Mouse (Mus musculus) heart, postnatal 14 days (tissue): ENCODE data around the gene Cd99l2. TPM values are rescaled to one million over a fixed set of nuclear protein-coding genes. Genes with fewer than 3 reads are reported as not detected.

ENCODE experiments used
- DNase-seq, 2 experiments: peaks; one replicate each; pipeline ENCODE4 v3.0.0; 2021 to 2022
- intact Hi-C: fragments of 180-260 bp; cut with DNase I; formaldehyde crosslinking; loops from one replicate; pipeline ENCODE4 v1.15.1; 2025
- total RNA-seq, 2 experiments: library from RNA; stranded (reverse); gene quantifications; 2 replicates each; pipeline ENCODE4 v1.2.3; 2021

Cd99l2 gene
- total RNA-seq, 2 experiments from 2014 or later, result 48.6 to 53.6 TPM

DNA sequence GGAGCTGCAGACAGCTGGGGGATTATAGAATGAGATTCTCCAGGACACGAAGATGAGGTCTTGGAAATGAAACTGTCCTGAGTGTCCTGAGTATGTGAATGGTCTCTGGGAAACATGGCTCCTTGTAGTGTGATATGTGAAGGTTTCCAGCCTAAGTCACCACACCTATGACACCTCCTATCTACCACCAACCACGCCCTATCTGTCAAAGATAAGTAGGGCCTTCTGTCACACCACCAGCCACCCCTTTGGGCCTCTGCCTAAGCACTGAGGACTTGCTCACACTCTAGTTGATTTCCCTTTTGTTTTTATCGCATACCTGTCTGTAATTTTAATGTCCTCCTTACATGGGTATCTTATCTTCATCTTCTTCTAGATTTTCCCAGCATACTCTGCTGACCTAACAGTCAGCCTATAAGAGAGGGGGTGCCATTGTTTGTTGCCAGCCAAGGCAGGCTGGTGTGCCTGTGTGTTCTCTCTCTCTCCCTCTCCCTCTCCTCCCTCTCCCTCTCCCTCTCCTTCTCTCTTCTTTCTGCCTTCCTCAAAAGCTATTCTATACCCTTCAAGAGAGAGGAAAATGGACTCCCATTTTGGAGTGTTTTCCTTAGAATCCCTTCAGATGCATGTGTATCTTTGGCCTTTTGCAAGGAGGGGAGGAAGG is 18.2 kb downstream of the Cd99l2 start:
- intact Hi-C loops, result no loop called here
- no peak for DNase-seq

DNA sequence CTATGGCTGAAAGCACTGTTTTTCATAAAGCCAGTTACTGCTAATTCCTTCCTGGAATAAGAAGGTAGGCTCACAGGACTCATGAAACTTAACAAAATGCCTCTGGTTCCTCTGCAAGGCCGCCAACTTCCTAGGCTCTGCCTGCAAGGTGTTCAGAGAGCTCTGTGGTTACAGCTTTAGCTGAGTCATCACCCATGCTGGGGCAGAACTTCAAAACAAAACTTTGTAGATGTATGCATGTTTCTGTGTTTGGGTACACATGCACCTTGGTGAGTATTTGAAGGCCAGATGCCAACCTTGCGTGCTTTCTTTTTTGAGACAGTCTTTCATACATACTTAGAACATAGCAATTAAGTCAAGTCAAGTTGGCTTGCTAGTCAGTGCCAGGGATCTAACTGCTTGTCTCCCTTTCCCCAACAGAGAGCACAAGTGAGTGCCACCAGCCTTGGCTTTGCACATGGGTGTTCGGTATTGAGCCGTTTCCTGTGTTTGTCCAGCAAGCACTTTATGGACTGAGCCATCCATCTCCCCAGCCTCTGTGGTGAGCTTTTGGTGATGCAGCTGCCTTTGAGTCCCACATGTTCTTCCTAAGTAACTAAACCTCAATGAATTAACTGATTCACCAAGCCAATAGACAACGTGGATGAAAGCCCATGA is 23.9 kb downstream of the Cd99l2 start:
- DNase-seq, result no peak
- intact Hi-C loops, result no loop called here

DNA sequence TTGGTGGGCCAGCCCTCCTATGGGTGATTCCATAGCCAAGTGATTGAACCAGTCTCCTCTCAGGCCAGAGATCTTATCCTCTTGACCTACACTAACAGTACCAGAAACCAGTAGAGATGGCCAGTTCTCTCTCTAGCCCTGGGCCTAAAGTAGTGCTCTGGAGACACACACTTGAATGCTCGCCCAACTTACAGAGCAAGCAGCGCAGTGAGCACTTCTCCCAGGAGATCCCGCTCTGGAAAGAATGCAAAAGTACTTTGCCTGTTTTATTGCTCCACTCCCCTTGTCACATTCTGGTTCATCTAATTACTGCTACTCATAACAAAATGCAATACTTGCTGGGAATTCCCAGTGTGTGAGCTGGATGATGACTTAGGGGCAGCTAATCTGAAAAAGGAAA is 25.2 kb downstream of the Cd99l2 start:
- intact Hi-C loops, result no loop called here
- DNase-seq, result peak; percentile 3 to 19

DNA sequence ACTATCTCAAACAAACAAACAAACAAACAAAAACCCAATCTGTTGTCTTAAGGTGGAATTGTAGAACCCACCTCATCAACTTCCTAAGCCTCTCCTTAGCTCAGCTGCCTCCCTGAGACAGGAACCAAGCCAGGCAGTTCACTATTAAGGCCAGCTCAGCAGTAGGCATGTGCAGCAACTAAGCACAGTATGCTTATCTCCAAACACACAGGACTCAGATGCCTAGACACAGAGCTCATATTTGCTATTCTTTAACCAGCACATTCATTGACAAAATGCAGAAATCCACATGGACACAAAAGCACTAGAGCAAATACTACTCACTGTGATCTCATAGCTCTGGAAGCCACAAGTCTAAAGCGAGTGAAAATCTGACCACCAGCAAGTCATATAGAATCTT is 27.2 kb downstream of the Cd99l2 start:
- intact Hi-C loops, result no loop called here
- no peak for DNase-seq

DNA sequence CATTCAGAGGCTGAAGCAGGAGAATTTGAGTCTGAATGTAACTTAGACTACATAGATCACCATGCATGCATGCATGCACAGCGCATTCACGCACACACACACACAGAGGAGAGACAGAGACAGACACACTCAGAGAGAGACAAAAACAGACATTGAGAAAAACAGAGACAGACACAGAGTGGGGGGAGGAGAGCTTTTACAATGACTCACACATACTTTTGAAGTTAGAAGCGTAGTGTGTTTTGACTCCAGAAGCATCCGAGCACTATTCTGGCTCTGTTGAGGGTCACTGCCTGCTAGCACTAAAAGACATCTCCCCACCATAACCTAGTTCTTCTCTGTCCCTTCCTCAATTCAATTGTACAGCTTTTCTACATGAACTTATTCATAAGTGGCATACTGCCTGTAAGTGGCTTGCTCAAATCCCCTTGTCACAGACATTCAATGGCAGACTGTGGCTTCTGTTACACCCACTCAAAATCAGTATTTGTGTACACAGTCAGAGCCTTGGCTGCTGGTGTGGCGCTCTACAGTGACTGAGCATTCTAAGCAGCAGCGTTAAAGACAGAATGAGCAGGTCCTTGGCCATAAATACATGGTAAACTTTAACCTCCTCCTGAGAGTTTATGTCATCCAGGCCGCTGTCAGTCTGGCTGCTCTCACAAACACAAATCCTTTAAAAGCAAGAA is 28.4 kb downstream of the Cd99l2 start:
- DNase-seq, result no peak
- intact Hi-C loops, result no loop called here

DNA sequence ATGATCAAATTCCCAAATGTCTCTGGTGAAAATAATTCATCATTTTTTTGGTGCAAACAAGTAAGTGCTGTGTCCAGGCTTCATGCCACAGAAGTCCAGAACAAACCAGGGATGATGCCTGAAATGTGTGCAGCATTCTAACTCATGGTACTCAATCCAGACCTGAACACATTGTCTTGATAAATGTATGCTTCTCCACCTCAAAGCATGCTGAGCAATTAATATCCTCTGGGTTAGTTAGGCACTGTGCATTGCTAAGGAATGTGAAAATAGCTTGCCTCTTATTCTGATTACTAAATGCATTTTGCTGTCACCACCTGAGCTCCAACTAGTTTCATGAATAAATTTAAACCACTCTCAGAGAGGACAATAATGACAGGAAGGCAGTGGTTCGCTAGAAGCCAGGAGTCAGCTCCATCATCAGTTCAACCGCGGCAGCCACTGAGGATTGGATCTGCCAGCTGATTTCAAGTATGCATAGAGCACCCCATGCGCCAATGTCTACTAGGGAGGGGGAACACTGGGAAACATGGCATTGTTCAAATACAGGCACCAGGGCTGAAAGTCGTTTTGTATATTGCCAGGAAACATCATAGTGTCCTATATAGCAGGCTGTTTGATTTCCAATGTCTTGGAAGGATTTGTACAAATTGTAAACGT is 36.4 kb downstream of the Cd99l2 start:
- no peak for DNase-seq
- intact Hi-C loops, result no loop called here

DNA sequence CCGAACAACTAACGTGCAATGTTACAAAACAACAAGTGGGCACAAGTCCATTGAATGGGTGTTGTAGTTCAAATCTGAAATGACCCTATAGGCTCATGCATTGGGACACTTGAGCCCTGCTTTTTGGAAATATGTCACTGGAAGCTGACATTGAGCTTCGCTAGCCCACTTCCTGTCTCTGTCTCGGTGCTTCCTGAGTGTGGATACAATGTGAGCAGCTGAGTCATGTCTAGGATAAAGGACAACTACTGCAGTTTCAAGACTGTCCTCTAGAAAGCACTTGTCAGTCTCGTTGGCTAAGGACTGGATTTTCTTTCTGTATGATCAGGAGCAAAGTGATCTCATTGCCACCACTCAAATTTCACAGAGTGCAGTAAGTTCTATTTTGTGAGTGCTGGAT is 49.7 kb downstream of the Cd99l2 start:
- DNase-seq, result no peak
- intact Hi-C loops, result no loop called here

DNA sequence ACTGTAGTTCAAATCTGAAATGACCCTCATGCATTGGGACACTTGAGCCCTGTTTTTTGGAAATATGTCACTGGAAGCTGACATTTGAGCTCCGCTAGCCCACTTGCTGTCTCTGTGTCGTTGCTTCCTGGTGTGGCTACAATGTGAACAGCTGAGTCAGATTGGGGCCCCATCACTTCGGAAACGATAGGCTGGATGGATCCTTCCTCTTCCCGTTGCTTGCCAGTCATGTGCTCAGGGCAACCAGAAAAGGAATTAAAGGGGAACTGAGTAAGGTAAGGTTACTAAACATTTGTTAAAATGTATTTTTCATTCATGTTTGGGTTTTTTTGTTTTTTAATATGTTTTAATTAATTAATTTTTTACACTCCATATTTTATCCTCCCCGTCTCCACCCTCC is 53.2 kb downstream of the Cd99l2 start:
- no peak for DNase-seq
- intact Hi-C loops, result no loop called here

DNA sequence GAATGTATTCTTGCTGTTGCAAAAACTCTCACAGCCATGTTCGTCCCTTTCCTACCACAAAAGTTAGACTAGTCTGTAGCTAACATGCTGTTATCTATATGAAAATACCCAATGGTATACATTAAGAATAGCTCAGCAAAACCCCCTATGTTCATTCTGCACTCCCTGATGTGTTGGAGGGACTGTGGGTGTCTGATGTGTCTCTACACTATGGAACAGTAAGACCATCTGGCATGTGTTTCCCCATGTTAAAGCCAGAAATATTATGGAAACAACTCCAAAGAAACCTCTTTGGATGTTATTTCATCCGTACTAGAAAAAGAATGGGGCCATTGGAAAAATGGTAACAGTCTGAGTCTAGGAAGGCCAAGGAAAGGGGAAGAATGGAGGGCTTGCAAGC is 57.1 kb downstream of the Cd99l2 start:
- DNase-seq, result no peak
- intact Hi-C loops, result no loop called here

DNA sequence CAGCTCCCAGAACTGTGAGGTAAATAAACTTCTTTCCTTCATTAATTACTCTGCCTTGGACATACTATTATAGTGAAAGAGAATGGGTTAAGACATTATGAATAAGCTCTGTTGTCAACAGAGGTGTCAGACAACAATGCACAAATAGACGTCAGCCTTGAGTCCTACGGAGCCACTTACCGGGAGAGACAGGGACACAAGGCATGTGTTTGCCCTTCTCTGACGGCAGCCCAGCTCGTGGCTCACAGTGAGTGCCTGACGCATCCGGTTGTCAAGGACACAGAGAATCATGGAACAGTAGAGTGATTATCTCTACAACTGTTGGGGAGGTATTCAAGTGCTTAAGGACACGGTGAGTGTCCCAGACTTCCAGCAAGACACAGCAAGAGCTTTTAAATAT is 57.8 kb downstream of the Cd99l2 start:
- DNase-seq, result no peak
- intact Hi-C loops, result no loop called here

DNA sequence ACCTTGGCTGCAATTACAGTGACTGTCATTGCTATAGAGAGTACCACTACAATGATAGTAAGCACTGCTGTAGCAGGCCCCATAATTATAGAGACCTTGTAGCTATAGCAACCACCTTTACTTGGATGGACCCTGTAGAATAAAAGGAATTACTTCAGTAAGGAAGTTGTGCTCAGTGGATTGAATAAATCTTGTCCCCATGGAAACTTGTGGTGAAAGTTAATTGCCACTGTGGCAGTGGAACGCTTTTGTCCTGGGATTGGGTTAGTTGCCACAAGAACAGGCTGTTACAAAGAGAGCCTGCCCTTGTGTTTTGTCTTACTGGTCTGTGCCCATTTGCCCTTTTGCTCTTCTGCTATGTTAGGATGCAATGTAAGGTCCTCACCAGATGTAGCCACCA is 58.2 kb downstream of the Cd99l2 start:
- intact Hi-C loops, result no loop called here
- DNase-seq, result no peak

DNA sequence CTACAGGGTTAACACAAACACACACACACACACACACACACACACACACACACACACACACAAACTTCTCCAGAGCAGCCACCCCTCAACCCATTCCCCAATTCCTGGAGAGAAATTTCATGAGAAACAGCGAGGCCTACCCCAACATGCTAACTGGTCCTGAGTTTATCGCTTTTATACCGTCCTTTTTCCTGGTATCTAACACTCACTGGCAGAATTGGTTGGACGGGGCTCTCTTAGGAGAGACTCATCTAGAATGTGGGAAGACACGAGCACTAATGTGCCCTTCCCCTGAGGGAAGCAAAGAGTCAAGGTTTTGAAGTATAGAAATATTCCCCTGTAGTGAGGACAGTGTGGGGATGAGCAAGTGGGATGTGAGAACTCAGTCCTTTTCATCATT is 61.7 kb downstream of the Cd99l2 start:
- intact Hi-C loops, result no loop called here
- DNase-seq, result no peak

DNA sequence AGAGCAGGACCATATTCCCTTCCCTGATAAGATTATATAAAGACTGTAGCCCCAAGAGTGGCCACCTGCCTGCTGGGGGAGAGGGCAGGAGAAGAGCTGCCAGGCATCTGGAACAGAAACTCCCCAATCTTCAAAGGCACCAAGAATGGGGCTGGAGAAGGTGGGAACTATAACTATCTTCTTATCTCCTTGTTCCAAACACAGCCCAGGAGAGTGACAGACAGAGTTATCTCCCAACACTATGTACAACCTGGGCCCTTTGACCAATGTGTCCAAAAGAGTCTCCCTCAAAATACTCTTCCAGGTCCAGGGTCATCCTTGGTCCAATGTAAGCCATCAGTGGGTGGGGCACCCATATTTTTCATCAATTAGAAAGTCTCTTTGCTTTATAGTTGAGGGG is 65.2 kb downstream of the Cd99l2 start:
- intact Hi-C loops, result loop anchor here (5.0 kb wide), 1 partner anchor 130 kb away; the partner anchor contains the start of gene Hmgb3
- no peak for DNase-seq

DNA sequence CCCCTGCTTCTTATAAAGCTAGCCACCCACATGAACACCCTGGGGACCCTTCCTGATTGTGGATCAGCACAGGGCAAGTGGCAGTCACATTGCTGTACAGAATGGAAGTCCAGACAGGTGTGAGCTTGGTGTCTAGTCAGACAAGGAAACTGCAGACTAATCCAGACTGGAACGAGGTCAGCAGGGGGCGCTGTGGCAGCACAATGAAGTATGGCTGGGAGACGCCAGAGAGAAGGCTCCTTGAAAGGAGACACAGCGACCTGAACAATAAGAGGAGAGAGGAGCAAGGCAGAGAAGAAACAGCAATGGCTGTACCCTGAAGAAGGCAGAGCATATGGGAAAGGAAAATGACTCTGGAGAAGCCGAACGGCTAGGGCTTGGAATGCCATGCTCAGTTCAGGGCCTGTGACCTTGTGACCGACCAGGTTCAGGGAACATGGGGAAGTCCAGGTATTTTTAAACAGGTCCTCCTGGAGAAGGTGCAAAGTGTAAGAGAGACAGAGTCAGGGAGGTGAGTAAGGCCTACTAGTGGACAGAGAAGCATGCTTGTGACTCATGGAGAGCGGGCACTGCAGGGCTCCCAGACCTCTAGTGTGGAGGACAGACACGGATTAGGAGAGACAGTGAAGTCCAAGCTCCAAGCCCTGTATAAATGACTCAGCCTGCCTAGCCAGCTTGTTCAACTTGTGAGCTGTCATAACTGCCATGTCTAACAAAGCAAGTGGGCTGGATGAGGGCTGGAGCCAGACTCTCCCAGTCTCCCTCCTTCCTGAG is 66.7 kb downstream of the Cd99l2 start:
- intact Hi-C loops, result loop anchor here (1.0 to 5.0 kb wide), 2 partner anchors 131 to 175 kb away; partner anchors contain the start of gene Hmgb3
- peak; percentile 80 to 87 for DNase-seq

DNA sequence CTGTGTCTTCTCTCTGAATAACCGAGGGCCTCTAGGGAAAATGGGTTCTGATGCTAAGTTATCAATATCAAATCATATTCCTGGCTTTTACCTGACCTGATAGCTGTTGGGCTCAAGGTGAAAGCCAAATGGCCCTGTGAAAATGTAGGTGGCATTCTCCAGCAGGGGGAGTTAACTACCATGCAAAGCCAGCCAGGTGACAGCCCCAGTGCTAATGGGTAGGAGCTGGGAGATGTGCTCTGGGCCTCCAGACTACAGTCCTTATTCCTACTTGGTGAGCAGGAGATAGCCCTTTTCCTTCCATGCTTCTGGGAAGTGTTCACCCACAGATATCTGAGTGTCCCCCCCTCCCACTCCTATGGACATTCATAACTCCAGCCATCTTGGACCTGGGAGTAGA is 67.8 kb downstream of the Cd99l2 start:
- intact Hi-C loops, result loop anchor here (1.0 to 5.0 kb wide), 2 partner anchors 132 to 176 kb away; partner anchors contain the start of gene Hmgb3
- no peak for DNase-seq

DNA sequence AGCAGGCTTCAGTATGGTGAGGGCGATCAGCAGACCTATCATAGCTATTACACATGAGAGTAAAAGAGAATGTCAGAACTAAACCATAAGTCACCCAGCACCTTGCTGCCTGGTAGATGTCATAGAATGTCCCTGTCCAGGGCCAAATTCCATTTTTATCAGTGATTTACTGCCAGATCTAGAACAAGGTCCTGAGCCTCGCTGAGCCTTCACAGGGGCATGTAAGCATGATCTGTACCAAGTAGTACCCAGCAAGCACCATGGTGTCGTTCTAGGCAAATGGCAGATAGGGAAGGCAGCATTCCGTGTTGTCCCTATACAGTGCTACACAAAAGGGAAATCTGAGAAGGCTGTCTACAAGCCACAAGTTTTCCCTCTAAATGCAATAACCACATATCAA is 79.0 kb downstream of the Cd99l2 start:
- DNase-seq, result no peak

DNA sequence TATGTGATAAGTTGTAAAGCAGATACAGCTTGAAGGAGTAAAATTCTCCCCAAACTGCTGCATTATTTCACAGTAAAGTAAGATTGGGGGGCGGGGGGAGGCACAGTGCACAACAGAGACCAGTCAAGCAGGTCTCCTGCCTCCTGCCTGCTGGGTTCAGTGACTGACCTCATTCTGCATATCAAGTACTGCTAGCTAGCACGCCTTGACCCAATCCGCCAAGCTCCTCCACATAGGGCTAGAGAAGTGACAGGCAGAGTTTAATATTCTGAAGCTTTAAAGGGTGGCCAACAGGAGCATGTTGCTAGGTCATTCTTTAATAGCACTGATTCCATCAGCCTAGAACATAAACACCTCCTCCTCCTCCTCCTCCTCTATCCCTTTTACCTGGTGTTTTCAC is 79.9 kb downstream of the Cd99l2 start:
- intact Hi-C loops, result no loop called here
- DNase-seq, result no peak

More for the DNA sequence above, 79.0 kb downstream of the Cd99l2 start:
- intact Hi-C loops, result no loop called here

DNA sequence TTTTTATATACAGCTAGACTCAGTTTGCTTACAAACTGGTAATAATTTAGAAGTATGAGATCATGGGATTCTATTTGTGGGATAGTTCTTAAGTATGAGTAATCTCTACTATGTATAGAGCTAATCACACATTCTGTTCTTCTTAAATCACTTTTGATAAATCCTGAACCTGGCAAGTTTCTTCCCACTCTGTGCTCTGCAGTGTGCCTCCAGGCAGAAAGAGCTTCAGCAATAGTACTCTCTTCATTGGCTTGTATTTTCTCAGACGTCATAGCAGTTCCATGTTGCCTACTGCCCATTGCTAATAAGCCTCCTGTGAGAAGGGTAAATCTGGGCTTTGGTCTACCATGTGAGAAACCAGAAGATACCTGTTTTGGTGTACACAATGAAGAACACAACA is 84.3 kb downstream of the Cd99l2 start:
- intact Hi-C loops, result no loop called here
- DNase-seq, result no peak

DNA sequence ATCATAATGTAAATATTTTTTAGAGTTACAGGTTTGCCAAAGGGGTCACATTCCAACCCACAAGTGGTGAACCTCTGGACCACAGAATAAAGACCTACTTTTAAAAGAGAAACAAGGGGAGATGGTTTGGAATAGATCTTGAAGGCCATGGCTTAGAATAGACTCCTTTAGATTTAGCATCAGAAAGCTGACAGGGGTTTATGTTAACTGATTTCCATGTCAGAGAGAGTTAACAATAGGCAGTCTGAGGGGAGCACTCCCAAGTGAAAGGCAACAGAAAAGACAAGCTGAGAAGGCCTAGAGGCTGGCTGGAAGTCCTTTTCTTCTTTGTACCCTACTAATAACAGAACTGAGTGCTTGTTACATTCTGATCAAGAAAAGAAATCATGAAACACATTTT is 86.4 kb downstream of the Cd99l2 start:
- intact Hi-C loops, result no loop called here
- DNase-seq, result no peak

DNA sequence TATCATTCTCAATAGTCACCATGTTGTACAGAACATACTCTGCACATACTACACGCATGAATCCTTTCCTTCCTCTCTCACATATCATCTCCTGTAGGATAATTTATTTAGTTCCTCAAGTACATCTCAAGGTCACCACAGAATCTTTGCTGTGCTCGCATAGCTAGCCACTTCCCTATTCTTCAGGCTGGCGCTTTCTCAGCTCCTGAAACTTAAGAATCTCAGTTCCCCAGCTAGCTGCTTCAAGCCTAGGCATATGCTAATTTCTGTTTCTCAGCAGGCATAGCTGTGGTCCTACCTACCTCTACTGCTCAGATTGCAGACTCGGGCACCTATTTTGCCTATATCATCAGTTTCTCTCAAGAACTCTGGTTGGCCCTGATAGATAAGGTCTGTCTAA is 96.3 kb downstream of the Cd99l2 start:
- intact Hi-C loops, result no loop called here
- no peak for DNase-seq
